Mouse (Mus musculus) cerebellum, adult 2 months (tissue): ENCODE data around the gene Mocs1.

ENCODE experiments used
- CTCF ChIP-seq: fragments of 200-500 bp; IDR thresholded peaks from 2 replicates; pipeline ENCODE4 v1.5.1; 2011; ENCODE audit warnings: low read depth, mild to moderate bottlenecking, control low read depth, low read length, moderate library complexity, borderline replicate concordance; ENCODE audit not compliant: insufficient read depth
- POLR2A ChIP-seq: fragments of 200-500 bp; IDR thresholded peaks from 2 replicates; pipeline ENCODE4 v1.6.1; 2011; ENCODE audit warnings: low read length, control low read depth, borderline replicate concordance; ENCODE audit not compliant: insufficient read depth

DNA sequence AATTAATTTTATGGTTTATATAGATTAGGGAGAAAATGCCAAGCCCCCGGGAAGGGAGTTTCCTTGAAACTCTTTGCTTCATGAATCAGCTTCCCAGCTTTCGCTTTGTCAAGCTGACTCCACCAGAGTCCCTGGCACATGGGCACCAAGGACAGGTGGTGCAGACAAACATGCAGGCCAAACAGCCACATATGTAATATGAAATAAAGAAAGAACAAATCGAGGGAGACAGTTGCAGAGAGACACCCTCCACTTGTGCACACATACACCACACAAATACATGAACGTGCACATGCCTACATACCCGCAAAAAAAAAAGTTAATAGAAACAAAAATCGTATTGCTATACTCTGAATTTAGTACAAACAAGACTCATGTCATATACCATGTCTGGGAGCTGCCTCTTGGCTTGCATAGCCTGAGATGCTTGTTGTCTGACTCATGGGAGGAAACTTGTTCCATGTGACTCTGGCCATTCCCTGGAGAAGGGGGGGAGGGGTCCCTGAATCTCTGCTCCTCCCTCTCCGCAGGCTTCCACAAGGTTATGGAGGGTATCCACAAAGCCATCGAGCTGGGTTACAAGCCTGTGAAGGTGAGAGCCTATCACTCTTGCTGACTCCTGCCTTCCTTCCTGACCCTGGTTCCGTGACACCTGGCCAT, 20.5 kb downstream of the Mocs1 start:
- TF ChIP-seq CTCF: no peak
- TF ChIP-seq POLR2A: no peak
